Mouse (Mus musculus): Measurements from ENCODE around the gene Mgp. TPM values are rescaled to one million over a fixed set of nuclear protein-coding genes. Genes with fewer than 3 reads are reported as not detected.

Gene Mgp
- total RNA-seq, 2 experiments from 2014 or later = not detected

Other genes starting within 250 kb of the Mgp start
- gene Plbd1, start 213.9 kb downstream of the Mgp start, total RNA-seq (2014; fragmentation: Nextera tagmentation) = 0.79 and 3.6 TPM in 2 replicates
- gene Plbd1, start 213.9 kb downstream of the Mgp start, total RNA-seq (2017) = 5.1 and 7.7 TPM in 2 replicates
- gene Gucy2c, start 94.1 kb downstream of the Mgp start, total RNA-seq (2014; fragmentation: Nextera tagmentation) = not detected in 2 replicates
- gene Gucy2c, start 94.1 kb downstream of the Mgp start, total RNA-seq (2017) = not detected in 2 replicates
- gene Hist4h4, start 71.4 kb downstream of the Mgp start, total RNA-seq (2014; fragmentation: Nextera tagmentation) = 7.0 and 20.7 TPM in 2 replicates
- gene Hist4h4, start 71.4 kb downstream of the Mgp start, total RNA-seq (2017) = 46.7 and 58.9 TPM in 2 replicates
- 30.2 and 52.4 TPM in 2 replicates for gene H2afj, start 67.6 kb downstream of the Mgp start, total RNA-seq (2014; fragmentation: Nextera tagmentation)
- gene H2afj, start 67.6 kb downstream of the Mgp start, total RNA-seq (2017) = 69.6 and 88.9 TPM in 2 replicates
- 3.3 and 3.9 TPM in 2 replicates for gene BC049715, start 48.2 kb downstream of the Mgp start, total RNA-seq (2014; fragmentation: Nextera tagmentation)
- gene BC049715, start 48.2 kb downstream of the Mgp start, total RNA-seq (2017) = 1.1 and 2.8 TPM in 2 replicates
- 139 and 168 TPM in 2 replicates for gene Wbp11, start 47.6 kb downstream of the Mgp start, total RNA-seq (2014; fragmentation: Nextera tagmentation)
- gene Wbp11, start 47.6 kb downstream of the Mgp start, total RNA-seq (2017) = 53.9 and 58.5 TPM in 2 replicates
- not detected in 2 replicates for gene Smco3, start 40.4 kb downstream of the Mgp start, total RNA-seq (2014; fragmentation: Nextera tagmentation)
- 0.21 and 1.8 TPM in 2 replicates for gene Smco3, start 40.4 kb downstream of the Mgp start, total RNA-seq (2017)
- gene Art4, start 18.1 kb downstream of the Mgp start, total RNA-seq (2014; fragmentation: Nextera tagmentation) = 0.64 TPM in 1 of 2 replicates, not detected in the other
- gene Art4, start 18.1 kb downstream of the Mgp start, total RNA-seq (2017) = 1.2 and 1.6 TPM in 2 replicates
- gene Erp27, start 46.4 kb upstream of the Mgp start, total RNA-seq (2014; fragmentation: Nextera tagmentation) = 1.4 TPM in 1 of 2 replicates, not detected in the other
- 0.77 TPM in 1 of 2 replicates, not detected in the other for gene Erp27, start 46.4 kb upstream of the Mgp start, total RNA-seq (2017)
- not detected in 2 replicates for gene Pde6h, start 48.0 kb upstream of the Mgp start, total RNA-seq (2014; fragmentation: Nextera tagmentation)
- 0.04 TPM in 1 of 2 replicates, not detected in the other for gene Pde6h, start 48.0 kb upstream of the Mgp start, total RNA-seq (2017)
- gene Arhgdib, start 66.1 kb upstream of the Mgp start, total RNA-seq (2014; fragmentation: Nextera tagmentation) = 1,912 and 2,149 TPM in 2 replicates
- 1,225 and 1,275 TPM in 2 replicates for gene Arhgdib, start 66.1 kb upstream of the Mgp start, total RNA-seq (2017)